Mouse (Mus musculus) 3134 (cell line): ENCODE results near the gene Grm8.

Experiments
- DNase-seq: peaks from one replicate; pipeline ENCODE4 v3.0.0-alpha.2; 2011; ENCODE audit warnings: low spot score; ENCODE audit not compliant: insufficient read length; ENCODE audit errors: extremely low read depth

Gene Grm8

GRCm38 (mm10) chr6:27661747-27662435 lies 473.1 kb downstream of the Grm8 start:
- DNase-seq: no peak

GRCm38 (mm10) chr6:27657520-27657919 lies 477.5 kb downstream of the Grm8 start:
- DNase-seq: no peak

GRCm38 (mm10) chr6:27646503-27646902 lies 488.5 kb downstream of the Grm8 start:
- DNase-seq: no peak

- DNase-seq: no peak
Observed at GRCm38 (mm10) chr6:27645054-27645453, 489.9 kb downstream of the Grm8 start.

- DNase-seq: no peak
Observed at GRCm38 (mm10) chr6:27635898-27636297, 499.1 kb downstream of the Grm8 start.

- no peak for DNase-seq
Observed at GRCm38 (mm10) chr6:27617472-27617871, 517.5 kb downstream of the Grm8 start.

GRCm38 (mm10) chr6:27580485-27580884 lies 554.5 kb downstream of the Grm8 start:
- DNase-seq: no peak

- DNase-seq: no peak
Observed at GRCm38 (mm10) chr6:27545516-27545915, 589.5 kb downstream of the Grm8 start.

- no peak for DNase-seq
Observed at GRCm38 (mm10) chr6:27517620-27518019, 617.4 kb downstream of the Grm8 start.

- no peak for DNase-seq
Observed at GRCm38 (mm10) chr6:27460998-27461397, 674.0 kb downstream of the Grm8 start.

- no peak for DNase-seq
Observed at GRCm38 (mm10) chr6:27408473-27408872, 726.5 kb downstream of the Grm8 start.

- no peak for DNase-seq
Observed at GRCm38 (mm10) chr6:27372416-27372815, 762.6 kb downstream of the Grm8 start.

- no peak for DNase-seq
Observed at GRCm38 (mm10) chr6:27371095-27371494, 763.9 kb downstream of the Grm8 start.

- DNase-seq: no peak
Observed at GRCm38 (mm10) chr6:27363775-27364174, 771.2 kb downstream of the Grm8 start.

GRCm38 (mm10) chr6:27360440-27360839 lies 774.5 kb downstream of the Grm8 start:
- no peak for DNase-seq

- no peak for DNase-seq
Observed at GRCm38 (mm10) chr6:27351147-27351546, 783.8 kb downstream of the Grm8 start.

- DNase-seq: no peak
Observed at GRCm38 (mm10) chr6:27348272-27348671, 786.7 kb downstream of the Grm8 start.

- no peak for DNase-seq
Observed at GRCm38 (mm10) chr6:27346311-27346710, 788.7 kb downstream of the Grm8 start.

GRCm38 (mm10) chr6:27340131-27340530 lies 794.8 kb downstream of the Grm8 start:
- DNase-seq: no peak

- DNase-seq: no peak
Observed at GRCm38 (mm10) chr6:27318575-27318974, 816.4 kb downstream of the Grm8 start.

GRCm38 (mm10) chr6:27317422-27317821 lies 817.6 kb downstream of the Grm8 start:
- no peak for DNase-seq

GRCm38 (mm10) chr6:27316018-27316417 lies 819.0 kb downstream of the Grm8 start:
- no peak for DNase-seq
